30 mouse cellular contexts compared by ENCODE assay signal in the genomic region with DNA sequence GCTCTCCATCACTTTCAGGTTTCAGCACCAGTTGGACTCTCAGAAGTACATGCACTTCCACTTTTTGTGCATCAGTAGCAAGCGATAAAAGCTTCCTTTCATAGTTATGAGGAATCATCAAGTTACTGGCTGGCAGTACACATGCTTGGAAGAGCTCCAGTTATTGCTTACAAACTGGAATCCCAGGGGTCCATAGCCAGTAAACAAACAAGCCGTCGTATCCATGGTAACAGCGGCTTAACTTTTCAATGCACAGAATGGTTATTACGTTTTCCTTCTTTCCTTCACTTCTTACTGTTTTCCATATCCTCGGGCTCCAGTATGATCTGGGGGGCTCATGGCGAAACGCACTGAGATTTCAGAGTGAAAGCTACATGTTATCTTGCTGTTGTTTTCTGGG. TPM values are rescaled to one million over a fixed set of nuclear protein-coding genes. Genes with fewer than 3 reads are reported as not detected.
DNase-seq lines count a peak whose midpoint lies in the region; ATAC-seq and TF ChIP-seq lines count a peak whose summit lies in the region.
"Had no signal": no experiment of that assay in that cellular context is flagged by ENCODE, and none has a peak within 500 bp of the region (broad histone marks: within the 10 kb centered on the region; RNA-seq: fewer than 3 reads in every experiment).

No protein-coding gene starts in this region.

- H3K36me3 ChIP-seq in forebrain, embryonic 14.5 days (ENCODE audit: control insufficient read depth, insufficient read depth, low read length), result no peaks in the 10 kb centered on the region
- no peaks in the 10 kb centered on the region; the same call in 1 of the 2 replicates for H3K36me3 ChIP-seq in forebrain, embryonic 10.5 days (replicated peaks)
- no peaks in the 10 kb centered on the region for H3K36me3 ChIP-seq in hindbrain, embryonic 16.5 days (ENCODE audit: control insufficient read depth, insufficient read depth, low read length)
- no peaks in the 10 kb centered on the region for H3K36me3 ChIP-seq in hindbrain, embryonic 11.5 days (ENCODE audit: control insufficient read depth, insufficient read depth, low read length)
- no peaks in the 10 kb centered on the region for H3K36me3 ChIP-seq in midbrain, embryonic 14.5 days (ENCODE audit: control insufficient read depth, insufficient read depth, low read length)
- H3K36me3 ChIP-seq in midbrain, embryonic 15.5 days (replicated peaks), result no peaks in the 10 kb centered on the region
- no peaks in the 10 kb centered on the region for H3K36me3 ChIP-seq in midbrain, postnatal 0 days (ENCODE audit: insufficient read depth, low read length)
- H3K36me3 ChIP-seq: heart, embryonic 10.5 days; heart, embryonic 15.5 days; midbrain, embryonic 12.5 days; neural tube, embryonic 13.5 days had no signal

- no peak overlapping the region for H3K27ac ChIP-seq in forebrain, embryonic 14.5 days (ENCODE audit: low read depth, low read length)
- H3K27ac ChIP-seq in forebrain, embryonic 10.5 days, result no peak overlapping the region
- H3K27ac ChIP-seq in hindbrain, embryonic 16.5 days (ENCODE audit: low read depth, low read length), result no peak overlapping the region
- no peak overlapping the region for H3K27ac ChIP-seq in hindbrain, embryonic 11.5 days (ENCODE audit: low read depth, low read length)
- no peak overlapping the region for H3K27ac ChIP-seq in midbrain, embryonic 14.5 days (replicated peaks; ENCODE audit: low read depth, low read length)
- no peak overlapping the region for H3K27ac ChIP-seq in midbrain, embryonic 15.5 days
- no peak overlapping the region for H3K27ac ChIP-seq in midbrain, postnatal 0 days (ENCODE audit: low read depth, low read length)
- H3K27ac ChIP-seq: heart, embryonic 10.5 days; heart, embryonic 15.5 days; liver, embryonic 14.5 days; midbrain, embryonic 12.5 days; neural tube, embryonic 13.5 days had no signal

- H3K9ac ChIP-seq in forebrain, embryonic 14.5 days (ENCODE audit: low read length), result no peak overlapping the region
- no peak overlapping the region for H3K9ac ChIP-seq in hindbrain, embryonic 16.5 days (ENCODE audit: low read depth, low read length)
- no peak overlapping the region for H3K9ac ChIP-seq in hindbrain, embryonic 11.5 days (ENCODE audit: low read depth, low read length)
- no peak overlapping the region for H3K9ac ChIP-seq in midbrain, embryonic 14.5 days (replicated peaks; ENCODE audit: low read length)
- H3K9ac ChIP-seq in midbrain, embryonic 15.5 days, result no peak overlapping the region
- no peak overlapping the region for H3K9ac ChIP-seq in midbrain, postnatal 0 days (replicated peaks; ENCODE audit: low read length, poor library complexity, severe bottlenecking)
- H3K9ac ChIP-seq: heart, embryonic 15.5 days; liver, embryonic 14.5 days; midbrain, embryonic 12.5 days; neural tube, embryonic 13.5 days had no signal

- peak; percentile 71 for DNase-seq in forebrain, embryonic 14.5 days (ENCODE audit: low spot score)
- DNase-seq in forebrain, embryonic 10.5 days (ENCODE audit: extremely low spot score, low spot score), result no peak
- no peak for DNase-seq in hindbrain, embryonic 11.5 days (ENCODE audit: low spot score)
- peak; percentile 76 for DNase-seq in midbrain, embryonic 14.5 days
- peak; percentile 78 for DNase-seq in midbrain, postnatal 0 days (ENCODE audit: low spot score)
- DNase-seq: adrenal gland, adult 8-10 months; cerebellum, adult 11 months; cerebellum, adult 9-10 months; cerebellum, postnatal 36 days; gastrocnemius, postnatal 14 days; heart, postnatal 36 days; kidney, postnatal 14 days; layer of hippocampus, adult 9-11 months; liver; lung, adult 2 months; lung, postnatal 14 days; right cerebral cortex, adult 18-20 months; spleen, adult 18-20 months; thymus, postnatal 14 days had no signal

- H3K27me3 ChIP-seq in forebrain, embryonic 14.5 days (replicated peaks; ENCODE audit: control insufficient read depth, insufficient read depth, low read length), result peaks cover 5% of the 10 kb centered on the region; the same call in 1 of the 2 replicates
- peaks cover 12% of the 10 kb centered on the region for H3K27me3 ChIP-seq in forebrain, embryonic 10.5 days (ENCODE audit: poor library complexity, severe bottlenecking)
- H3K27me3 ChIP-seq in hindbrain, embryonic 16.5 days (replicated peaks; ENCODE audit: control insufficient read depth, insufficient read depth, low read length), result no peaks in the 10 kb centered on the region
- H3K27me3 ChIP-seq in hindbrain, embryonic 11.5 days (ENCODE audit: control insufficient read depth, insufficient read depth, low read length), result no peaks in the 10 kb centered on the region
- H3K27me3 ChIP-seq in midbrain, embryonic 14.5 days (ENCODE audit: control insufficient read depth, insufficient read depth, low read length), result 0 out of 2 replicates have a peak, but pooled peaks cover 6% of the 10 kb centered on the region
- peaks cover 8% of the 10 kb centered on the region for H3K27me3 ChIP-seq in midbrain, embryonic 15.5 days (replicated peaks)
- peaks cover 4% of the 10 kb centered on the region; the same call in 1 of the 2 replicates for H3K27me3 ChIP-seq in midbrain, postnatal 0 days (ENCODE audit: insufficient read depth, low read length)
- H3K27me3 ChIP-seq: CH12.LX had no signal

- no peak overlapping the region for H3K4me2 ChIP-seq in forebrain, embryonic 14.5 days (ENCODE audit: low read length)
- peak overlapping the region; percentile 1; the same call in 1 of the 2 replicates for H3K4me2 ChIP-seq in hindbrain, embryonic 16.5 days (ENCODE audit: low read length)
- no peak overlapping the region for H3K4me2 ChIP-seq in hindbrain, embryonic 11.5 days (replicated peaks; ENCODE audit: low read depth, low read length)
- H3K4me2 ChIP-seq in midbrain, embryonic 14.5 days (ENCODE audit: low read length), result no peak overlapping the region
- no peak overlapping the region for H3K4me2 ChIP-seq in midbrain, embryonic 15.5 days
- no peak overlapping the region for H3K4me2 ChIP-seq in midbrain, postnatal 0 days (ENCODE audit: low read depth, low read length, poor library complexity, severe bottlenecking)
- H3K4me2 ChIP-seq: heart, embryonic 15.5 days; midbrain, embryonic 12.5 days; neural tube, embryonic 13.5 days had no signal

- no peaks in the 10 kb centered on the region for H3K4me1 ChIP-seq in forebrain, embryonic 14.5 days (ENCODE audit: control insufficient read depth, insufficient read depth, low read length)
- peaks cover 29% of the 10 kb centered on the region for H3K4me1 ChIP-seq in forebrain, embryonic 10.5 days
- no peaks in the 10 kb centered on the region for H3K4me1 ChIP-seq in hindbrain, embryonic 16.5 days (ENCODE audit: control insufficient read depth, insufficient read depth, low read depth, low read length)
- no peaks in the 10 kb centered on the region for H3K4me1 ChIP-seq in hindbrain, embryonic 11.5 days (replicated peaks; ENCODE audit: control insufficient read depth, insufficient read depth, low read length)
- H3K4me1 ChIP-seq in midbrain, embryonic 14.5 days (ENCODE audit: control insufficient read depth, insufficient read depth, low read length), result no peaks in the 10 kb centered on the region
- H3K4me1 ChIP-seq in midbrain, embryonic 15.5 days, result no peaks in the 10 kb centered on the region
- H3K4me1 ChIP-seq in midbrain, postnatal 0 days (ENCODE audit: insufficient read depth, low read length), result no peaks in the 10 kb centered on the region
- H3K4me1 ChIP-seq: heart, embryonic 15.5 days had no signal

- ATAC-seq in forebrain, embryonic 14.5 days, result no peak
- ATAC-seq in hindbrain, embryonic 16.5 days, result 0 out of 2 replicates have a peak, but pooled peaks have one; percentile 52
- no peak for ATAC-seq in hindbrain, embryonic 11.5 days (ENCODE audit: low FRiP score)
- no peak for ATAC-seq in midbrain, embryonic 14.5 days (ENCODE audit: low FRiP score, low TSS enrichment)
- ATAC-seq in midbrain, embryonic 15.5 days (replicated peaks), result no peak
- ATAC-seq in midbrain, postnatal 0 days (ENCODE audit: low FRiP score), result no peak
- ATAC-seq: intestine, embryonic 16.5 days had no signal

- no peak overlapping the region for H3K4me3 ChIP-seq in forebrain, embryonic 14.5 days (ENCODE audit: low read depth, low read length)
- H3K4me3 ChIP-seq in forebrain, embryonic 10.5 days, result no peak overlapping the region
- H3K4me3 ChIP-seq in hindbrain, embryonic 16.5 days (ENCODE audit: low read length), result no peak overlapping the region
- no peak overlapping the region for H3K4me3 ChIP-seq in hindbrain, embryonic 11.5 days (ENCODE audit: low read depth, low read length)
- H3K4me3 ChIP-seq in midbrain, embryonic 14.5 days (replicated peaks; ENCODE audit: low read depth, low read length), result no peak overlapping the region
- H3K4me3 ChIP-seq in midbrain, embryonic 15.5 days, result no peak overlapping the region
- H3K4me3 ChIP-seq in midbrain, postnatal 0 days (ENCODE audit: low read depth, low read length), result no peak overlapping the region
- H3K4me3 ChIP-seq: heart, embryonic 10.5 days; heart, embryonic 15.5 days; midbrain, embryonic 12.5 days; myocyte; neural tube, embryonic 13.5 days had no signal

- no peak for TF ChIP-seq CTCF in midbrain, postnatal 0 days (IDR thresholded peaks at IDR 0.05)

- H3K9me3 ChIP-seq in forebrain, embryonic 14.5 days (replicated peaks; ENCODE audit: control insufficient read depth, low read length), result no peaks in the 10 kb centered on the region
- no peaks in the 10 kb centered on the region for H3K9me3 ChIP-seq in forebrain, embryonic 10.5 days
- H3K9me3 ChIP-seq in hindbrain, embryonic 16.5 days (ENCODE audit: control insufficient read depth, low read length), result no peaks in the 10 kb centered on the region
- no peaks in the 10 kb centered on the region for H3K9me3 ChIP-seq in hindbrain, embryonic 11.5 days (ENCODE audit: control insufficient read depth, low read length)
- no peaks in the 10 kb centered on the region for H3K9me3 ChIP-seq in midbrain, embryonic 14.5 days (ENCODE audit: control insufficient read depth, low read length)
- no peaks in the 10 kb centered on the region for H3K9me3 ChIP-seq in midbrain, embryonic 15.5 days
- H3K9me3 ChIP-seq in midbrain, postnatal 0 days (ENCODE audit: low read length), result no peaks in the 10 kb centered on the region
- H3K9me3 ChIP-seq: heart, embryonic 10.5 days; heart, embryonic 15.5 days; midbrain, embryonic 12.5 days; neural tube, embryonic 13.5 days had no signal

- 65% methylated on average over 8 of the region's 8 CpGs for WGBS in forebrain, embryonic 14.5 days
- WGBS in forebrain, embryonic 10.5 days, result 91% methylated on average over 8 of the region's 8 CpGs
- WGBS in hindbrain, embryonic 16.5 days, result 61% methylated on average over 8 of the region's 8 CpGs
- 88% methylated on average over 8 of the region's 8 CpGs for WGBS in hindbrain, embryonic 11.5 days
- WGBS in midbrain, embryonic 14.5 days, result 76% methylated on average over 8 of the region's 8 CpGs
- 67% methylated on average over 8 of the region's 8 CpGs for WGBS in midbrain, embryonic 15.5 days
- WGBS in midbrain, postnatal 0 days, result 65% methylated on average over 8 of the region's 8 CpGs

RNA-seq across cellular contexts. Expression of a gene that starts 7.7 kb away (rescaled TPM):
- 0.66 and 0.74 TPM in 2 replicates for polyA plus RNA-seq in forebrain, embryonic 14.5 days (2014; fragmentation: Nextera tagmentation; extraction: Ambion mirVana)
- 3.3 TPM in 2 replicates for polyA plus RNA-seq in forebrain, embryonic 10.5 days (2016; fragmentation: Nextera tagmentation; extraction: Ambion mirVana)
- polyA plus RNA-seq in hindbrain, embryonic 16.5 days (2015; fragmentation: Nextera tagmentation; extraction: Ambion mirVana), result 0.64 and 0.95 TPM in 2 replicates
- 2.7 and 2.9 TPM in 2 replicates for polyA plus RNA-seq in hindbrain, embryonic 11.5 days (2014; fragmentation: Nextera tagmentation; extraction: Ambion mirVana)
- polyA plus RNA-seq in midbrain, embryonic 14.5 days (2014; fragmentation: Nextera tagmentation; extraction: Ambion mirVana), result 1.9 and 2.9 TPM in 2 replicates
- polyA plus RNA-seq in midbrain, embryonic 15.5 days (2015; fragmentation: Nextera tagmentation; extraction: Ambion mirVana), result 1.2 TPM in 2 replicates
- 2.3 and 2.9 TPM in 2 replicates for total RNA-seq in midbrain, postnatal 0 days (2014; rRNA removed)
- polyA plus RNA-seq in midbrain, postnatal 0 days (2015; fragmentation: Nextera tagmentation; extraction: Ambion mirVana), result 0.22 and 0.31 TPM in 2 replicates
- total RNA-seq: gastrocnemius, postnatal 14 days; granulocyte monocyte progenitor cell, adult 5-6 weeks had no signal

Comparison
In these comparisons a context has a peak if more than half of its experiments do, and no peak if none do; other contexts are left out.
1. DNase-seq: peak in forebrain, embryonic 14.5 days (single experiment), midbrain, embryonic 14.5 days (single experiment) and midbrain, postnatal 0 days (single experiment); none in forebrain, embryonic 10.5 days (single experiment) and hindbrain, embryonic 11.5 days (single experiment).